Mouse (Mus musculus): ENCODE measurements at regions not wholly inside any gene's neighbourhood (a gene's known extent, or its start where the extent isn't known, plus 50 kb on each side); places are given as distances from the start of the nearest gene placed in this dataset.
A peak's percentile ranks its signal among the peaks of the same experiment; 100 is the strongest.
"Not testable (repeated sequence)": the region's sequence is repeated elsewhere in the genome, so short reads cannot be mapped to it uniquely, and the experiment has no call there.

DNA sequence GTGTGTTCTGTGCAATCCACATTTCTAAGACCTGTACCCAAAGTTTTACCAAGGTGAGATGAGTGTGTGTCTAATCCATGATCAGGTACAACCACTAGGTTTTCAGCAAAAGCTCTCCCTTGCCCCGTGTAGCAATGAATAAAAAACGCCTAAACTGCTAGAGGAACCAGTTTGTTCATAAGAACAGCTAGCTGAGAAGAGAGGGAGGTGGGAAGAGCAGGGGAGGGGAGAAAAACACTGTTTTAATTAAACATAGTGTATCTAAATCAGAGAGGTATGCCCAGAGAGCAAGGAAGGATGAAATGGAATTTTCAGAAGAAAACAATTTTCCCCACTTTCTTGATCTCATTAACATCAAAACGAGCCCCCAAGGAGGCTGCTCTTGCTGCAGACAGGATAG lies 368.5 kb upstream of the Zfp703 start:
- DNase-seq (ENCODE audit: low spot score): no peak

DNA sequence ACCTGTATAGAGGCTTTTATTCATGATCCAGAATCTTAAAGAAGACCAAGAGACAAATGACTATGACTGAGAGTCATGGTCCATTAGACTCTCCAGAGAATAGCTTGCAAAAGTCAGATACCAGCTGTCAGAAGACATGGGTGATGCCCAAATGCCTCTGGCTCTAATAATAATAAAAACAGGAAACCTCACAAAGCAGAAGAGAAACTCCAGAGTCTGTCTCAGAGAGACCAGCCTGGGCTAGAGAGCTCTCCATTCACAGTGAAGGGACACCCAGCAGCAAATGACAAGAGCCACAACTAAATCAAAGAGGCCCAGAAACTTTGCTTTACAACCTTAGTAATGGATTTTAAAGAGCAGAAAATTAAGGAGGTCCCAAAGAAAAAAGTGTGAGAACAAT lies 365.0 kb upstream of the Zfp703 start:
- no peak for DNase-seq (ENCODE audit: low spot score)

- no peak for DNase-seq (ENCODE audit: low spot score)
These were observed 354.6 kb upstream of the Zfp703 start for GRCm38 (mm10) chr8:26622311-26623052.

DNA sequence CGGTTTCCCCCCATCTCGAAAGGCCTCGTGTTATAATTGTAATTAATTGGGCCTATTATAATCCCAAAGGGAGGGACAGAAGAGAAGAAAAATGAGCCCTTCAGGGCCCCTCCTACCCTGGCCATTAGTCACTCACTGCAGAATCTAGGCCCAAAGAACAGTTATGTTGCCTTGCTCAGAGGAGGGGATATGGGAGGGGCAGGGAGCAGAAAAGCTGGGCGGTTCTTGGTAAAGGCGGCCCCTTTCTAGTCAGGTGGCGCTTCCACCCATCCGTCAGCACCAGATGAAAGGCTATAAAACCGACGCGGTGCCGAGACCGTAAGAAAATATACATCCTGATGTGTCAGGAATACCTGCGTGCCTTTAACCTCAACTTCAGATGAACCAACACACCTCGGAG lies 350.9 kb upstream of the Zfp703 start:
- DNase-seq (ENCODE audit: low spot score): no peak

GRCm38 (mm10) chr8:26626651-26627077 lies 350.5 kb upstream of the Zfp703 start:
- no peak for DNase-seq (ENCODE audit: low spot score)

DNA sequence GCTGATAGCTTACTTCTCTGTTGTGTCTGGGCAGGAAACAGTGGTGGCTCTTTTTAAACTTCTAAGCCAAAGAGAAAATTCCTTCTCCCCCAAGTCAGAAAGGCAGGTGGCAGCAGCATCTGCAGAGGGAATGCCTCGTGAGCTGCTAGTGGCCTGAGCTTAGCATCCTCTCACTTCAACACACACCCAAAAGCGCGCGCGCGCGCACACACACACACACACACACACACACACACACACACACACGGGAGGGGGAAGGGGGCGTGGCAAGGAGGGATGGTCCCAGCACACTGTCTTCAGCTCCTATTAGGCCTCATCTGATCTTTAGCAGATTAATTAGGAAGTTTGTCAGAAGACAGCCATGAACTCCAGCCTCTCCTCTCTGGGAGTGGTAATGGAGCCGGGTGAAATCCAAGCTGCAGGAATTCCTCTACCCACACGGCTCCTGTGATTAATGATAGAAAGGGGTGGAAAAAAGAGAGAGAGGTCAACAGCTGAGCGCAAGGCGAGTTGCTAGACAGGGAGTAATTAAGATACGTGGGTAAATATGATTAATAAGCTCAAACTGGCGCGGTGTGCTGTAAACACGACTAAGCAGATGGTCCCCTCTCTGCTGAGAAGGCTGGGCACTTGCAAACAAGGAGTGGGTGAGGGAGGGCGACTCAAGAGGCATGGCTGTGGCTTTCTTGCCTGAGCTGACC lies 349.8 kb upstream of the Zfp703 start:
- DNase-seq (ENCODE audit: low spot score): no peak

DNA sequence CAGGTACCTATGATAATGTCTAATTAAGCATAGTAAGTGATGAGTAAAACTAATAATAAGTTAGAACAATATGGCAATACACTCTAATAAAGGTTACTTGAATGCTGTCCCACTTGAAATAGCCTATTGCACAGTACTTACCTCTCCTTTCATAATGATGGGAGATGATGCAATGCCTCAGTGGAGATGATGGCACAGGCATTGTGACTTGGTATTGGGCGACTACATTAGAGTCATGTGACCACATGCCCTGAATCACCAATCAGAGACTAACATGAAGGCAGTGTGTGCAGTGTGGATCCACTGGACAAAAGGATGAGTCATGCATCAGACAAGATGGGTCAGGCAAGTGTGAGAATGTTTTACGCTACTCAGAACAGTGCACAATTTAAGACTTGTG lies 346.6 kb upstream of the Zfp703 start:
- no peak for DNase-seq (ENCODE audit: low spot score)

DNA sequence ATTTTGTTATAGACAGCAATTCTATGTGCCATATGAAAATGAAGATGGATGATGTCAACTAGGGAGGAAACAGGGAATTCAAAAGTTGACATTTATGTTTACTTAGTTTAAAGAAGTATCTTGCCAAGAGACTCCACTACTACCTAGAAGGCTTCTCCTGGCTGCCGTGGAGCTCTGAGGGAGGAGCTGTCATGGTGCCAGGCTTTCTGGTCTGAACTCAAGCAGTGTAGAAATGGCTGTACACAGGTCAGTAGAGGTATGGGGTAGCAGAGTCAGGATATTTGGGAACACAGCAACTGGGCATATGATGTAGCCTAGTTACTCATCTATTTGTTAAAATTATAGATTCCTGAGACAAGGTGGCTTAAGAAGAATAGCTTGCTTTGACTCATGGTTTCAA lies 341.4 kb upstream of the Zfp703 start:
- peak; percentile 85 for DNase-seq (ENCODE audit: low spot score)

GRCm38 (mm10) chr8:26645375-26645774 lies 331.8 kb upstream of the Zfp703 start:
- DNase-seq (ENCODE audit: low spot score): not testable (repeated sequence)

DNA sequence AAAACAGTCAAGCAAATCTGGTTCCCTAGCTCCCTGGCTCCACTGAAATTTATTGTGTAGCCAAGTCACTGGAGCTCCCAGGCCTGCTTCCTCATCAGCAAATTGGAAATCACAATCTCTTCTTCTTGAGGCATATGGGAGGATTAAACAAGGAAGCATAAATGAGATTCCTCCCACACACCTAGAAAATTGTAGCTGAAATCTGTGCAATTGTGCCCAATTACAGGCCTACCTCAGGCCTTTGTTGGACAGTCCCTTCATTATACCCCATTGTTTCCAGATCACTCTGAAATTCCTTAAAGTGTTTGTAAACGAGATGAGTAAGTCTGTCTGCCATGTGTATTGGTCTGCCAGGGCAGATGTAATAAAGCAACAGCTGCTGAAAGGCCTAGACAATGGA lies 326.8 kb upstream of the Zfp703 start:
- DNase-seq (ENCODE audit: low spot score): no peak

GRCm38 (mm10) chr8:26655897-26656296 lies 321.2 kb upstream of the Zfp703 start:
- DNase-seq (ENCODE audit: low spot score): no peak

GRCm38 (mm10) chr8:26656310-26657075 lies 320.6 kb upstream of the Zfp703 start:
- no peak for DNase-seq (ENCODE audit: low spot score)

DNA sequence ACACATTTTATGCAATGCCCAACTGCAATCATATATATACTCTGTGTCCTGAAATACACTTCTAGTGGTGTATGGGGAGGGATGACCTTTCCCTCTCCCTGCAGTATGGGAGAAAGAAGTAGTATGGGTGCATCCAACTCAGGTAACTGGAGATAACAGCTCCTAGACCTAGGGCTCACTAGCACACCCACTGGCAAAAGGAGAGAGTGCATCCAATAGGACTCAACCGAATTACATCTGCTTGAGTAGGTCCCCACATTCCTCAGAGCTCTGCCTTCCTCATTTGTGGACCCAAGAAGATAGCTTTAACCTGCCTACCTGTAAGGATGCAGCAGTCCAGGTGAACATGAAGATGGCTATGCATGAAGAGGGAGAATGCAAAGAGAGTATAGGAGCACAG lies 317.7 kb upstream of the Zfp703 start:
- DNase-seq (ENCODE audit: low spot score): no peak

DNA sequence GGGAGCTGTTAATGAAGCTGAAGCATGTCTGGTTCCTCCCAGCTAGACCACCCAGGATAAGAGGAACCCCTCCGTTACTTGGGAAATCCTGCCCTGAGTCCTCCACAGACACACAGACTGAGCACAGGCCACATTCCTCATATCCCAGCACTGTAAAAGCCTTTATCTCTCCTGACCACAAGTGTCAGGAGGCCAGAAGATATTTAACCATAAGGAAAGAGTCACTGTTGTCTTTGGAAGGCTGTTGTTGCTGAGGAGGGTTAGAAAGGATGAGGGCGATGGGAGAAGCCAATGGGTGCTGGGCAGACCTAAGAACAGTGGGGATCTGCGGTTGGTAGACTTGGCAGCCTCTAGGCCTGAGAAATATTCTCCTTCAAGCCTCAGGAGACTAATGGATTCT lies 307.6 kb upstream of the Zfp703 start:
- no peak for DNase-seq (ENCODE audit: low spot score)

GRCm38 (mm10) chr8:26672486-26673395 lies 304.4 kb upstream of the Zfp703 start:
- no peak for DNase-seq (ENCODE audit: low spot score)

DNA sequence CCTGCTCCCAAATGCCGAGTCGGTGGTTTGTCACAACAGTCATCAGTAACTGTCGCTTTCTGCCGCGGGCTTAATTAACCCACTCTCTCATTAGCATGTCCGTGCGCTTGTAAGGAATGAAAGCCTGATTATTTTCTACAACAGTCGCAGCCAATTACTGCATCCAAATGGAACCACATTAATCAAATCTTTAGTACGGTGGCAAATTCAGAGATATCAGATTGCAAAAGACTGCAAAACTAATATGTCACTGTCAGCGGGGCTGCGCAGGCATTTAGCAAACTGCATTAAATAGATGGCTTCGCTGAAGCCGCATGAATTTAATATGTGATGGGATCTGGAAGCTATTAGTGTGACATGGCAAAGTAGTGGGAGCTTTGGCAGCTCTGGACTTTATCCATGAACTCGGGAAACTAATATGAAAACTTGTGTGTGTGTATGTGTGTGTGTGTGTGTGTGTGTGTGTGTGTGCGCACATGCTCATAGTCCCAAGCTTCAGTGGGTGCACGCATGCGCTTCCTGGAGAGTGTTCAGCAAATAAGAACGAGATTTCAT lies 299.5 kb upstream of the Zfp703 start:
- DNase-seq (ENCODE audit: low spot score): no peak

- peak; percentile 55 for DNase-seq (ENCODE audit: low spot score)
These were observed 296.2 kb upstream of the Zfp703 start for GRCm38 (mm10) chr8:26680891-26681381.

- peak; percentile 79 for DNase-seq (ENCODE audit: low spot score)
These were observed 290.0 kb upstream of the Zfp703 start for GRCm38 (mm10) chr8:26687146-26687545.

DNA sequence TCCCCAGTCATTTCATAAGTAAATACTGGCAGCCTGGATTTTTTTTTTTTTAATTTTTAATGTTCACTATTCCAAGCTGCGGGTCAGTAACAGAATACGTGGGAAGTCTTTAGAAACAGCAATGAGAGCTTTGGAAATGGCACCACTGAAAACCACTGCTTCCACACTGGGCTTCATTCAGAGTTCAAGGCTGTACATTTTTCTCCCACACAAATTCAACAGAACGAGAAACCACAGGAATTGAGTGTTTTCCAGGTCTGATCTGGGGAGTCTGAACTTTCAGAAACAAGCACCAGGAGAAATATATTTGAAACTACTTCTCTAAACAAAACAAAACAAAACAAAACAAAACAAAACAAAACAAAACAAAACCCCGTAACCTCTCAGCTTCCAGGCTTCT lies 289.1 kb upstream of the Zfp703 start:
- peak; percentile 67 for DNase-seq (ENCODE audit: low spot score)

GRCm38 (mm10) chr8:26688745-26689478 lies 288.2 kb upstream of the Zfp703 start:
- peak; percentile 26 for DNase-seq (ENCODE audit: low spot score)

Data from adipocyte (in vitro differentiated cells).